Mouse (Mus musculus): ENCODE results near the gene Sec16b. TPM values are rescaled to one million over a fixed set of nuclear protein-coding genes. Genes with fewer than 3 reads are reported as not detected.
A peak's percentile ranks its signal among the peaks of the same experiment; 100 is the strongest.

Gene Sec16b
- total RNA-seq, 2 experiments from 2014 or later: 0.56 to 1.1 TPM

DNA sequence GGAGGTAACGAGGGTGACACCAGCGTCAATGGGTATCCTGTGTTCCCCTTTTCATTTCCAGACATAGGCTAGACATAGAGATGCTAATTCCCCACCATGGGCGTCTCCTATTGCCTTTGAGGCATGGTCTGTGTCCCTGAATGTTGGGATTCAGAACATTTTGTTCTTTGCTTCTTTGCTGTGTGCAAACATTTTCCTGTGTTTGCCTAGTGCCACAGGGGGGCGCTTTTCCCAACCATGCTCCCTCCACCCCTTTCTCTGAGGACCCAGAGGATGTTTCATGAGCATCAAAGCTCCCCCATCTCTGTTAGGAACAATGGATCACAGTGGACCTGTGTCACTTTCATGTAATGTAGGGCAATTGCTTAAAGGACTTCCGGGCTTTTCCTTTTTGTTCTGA lies 51.6 kb downstream of the Sec16b start:
- no peak for DNase-seq

DNA sequence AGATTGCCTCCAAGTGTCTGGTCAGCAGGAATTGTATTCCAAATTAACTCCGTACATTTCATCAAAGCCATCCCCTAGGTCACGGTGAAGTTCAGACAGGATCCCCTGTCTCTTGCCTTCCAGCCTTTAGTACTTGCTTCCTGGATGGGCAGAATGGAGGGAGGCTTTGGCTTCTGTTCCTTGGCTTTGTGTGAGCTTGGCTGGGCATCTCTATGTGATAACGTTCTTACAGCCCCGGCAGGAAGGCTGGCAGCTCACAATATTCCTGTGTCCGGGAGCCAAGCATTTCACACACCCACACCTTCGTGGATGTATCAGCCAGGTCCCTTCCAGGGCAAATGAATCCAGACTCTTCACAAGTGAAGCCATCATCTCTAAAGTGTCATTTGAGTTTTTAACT lies 53.5 kb downstream of the Sec16b start:
- DNase-seq: no peak

DNA sequence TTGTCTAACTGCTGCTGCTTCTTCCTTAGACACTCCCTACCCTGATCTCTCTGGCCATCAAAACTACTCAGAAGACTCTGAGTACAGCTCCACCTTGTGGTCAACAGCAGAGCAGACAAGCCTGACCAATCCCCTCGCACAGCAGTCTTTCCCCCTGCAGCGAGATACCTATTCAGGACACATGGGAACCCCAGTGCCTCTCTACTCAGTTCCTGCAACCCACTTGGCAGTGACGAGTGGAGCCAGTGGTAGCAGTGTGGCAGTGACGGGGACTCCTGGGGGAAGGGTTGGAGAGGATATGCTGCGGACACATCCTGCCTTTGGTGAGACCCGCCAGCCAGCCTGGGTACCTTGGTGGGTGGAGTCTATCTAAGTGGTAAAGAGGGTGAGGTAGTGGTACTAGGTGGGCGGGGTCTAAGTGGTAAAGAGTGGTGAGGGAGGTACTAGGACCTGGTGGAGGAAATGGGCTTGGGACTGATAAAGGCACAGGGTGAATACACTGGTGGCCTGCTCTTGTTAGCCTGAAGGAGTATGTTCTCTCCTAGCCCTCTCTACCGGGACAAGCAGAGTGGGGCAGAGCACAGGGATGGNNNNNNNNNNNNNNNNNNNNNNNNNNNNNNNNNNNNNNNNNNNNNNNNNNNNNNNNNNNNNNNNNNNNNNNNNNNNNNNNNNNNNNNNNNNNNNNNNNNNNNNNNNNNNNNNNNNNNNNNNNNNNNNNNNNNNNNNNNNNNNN lies 54.3 kb downstream of the Sec16b start:
- peak; percentile 13 to 36 for DNase-seq

DNA sequence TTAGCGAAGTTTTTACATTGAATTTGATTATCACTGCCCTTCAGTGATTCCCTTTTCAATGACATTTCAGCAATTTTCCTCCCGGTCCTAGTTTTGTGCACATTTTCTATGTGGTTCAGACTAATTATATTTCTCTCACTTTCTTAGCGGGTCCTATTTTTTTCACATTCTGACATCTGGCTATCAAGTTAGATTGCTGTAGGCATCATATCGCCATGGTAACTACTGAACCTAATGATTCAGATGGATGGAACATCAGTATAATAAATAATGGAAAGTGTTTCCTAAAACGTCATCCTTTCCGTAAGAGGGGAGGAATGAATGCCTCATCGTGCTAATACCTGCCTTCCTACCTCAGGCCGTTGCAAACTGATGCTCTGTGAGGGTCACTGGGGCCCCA lies 61.3 kb downstream of the Sec16b start:
- no peak for DNase-seq

DNA sequence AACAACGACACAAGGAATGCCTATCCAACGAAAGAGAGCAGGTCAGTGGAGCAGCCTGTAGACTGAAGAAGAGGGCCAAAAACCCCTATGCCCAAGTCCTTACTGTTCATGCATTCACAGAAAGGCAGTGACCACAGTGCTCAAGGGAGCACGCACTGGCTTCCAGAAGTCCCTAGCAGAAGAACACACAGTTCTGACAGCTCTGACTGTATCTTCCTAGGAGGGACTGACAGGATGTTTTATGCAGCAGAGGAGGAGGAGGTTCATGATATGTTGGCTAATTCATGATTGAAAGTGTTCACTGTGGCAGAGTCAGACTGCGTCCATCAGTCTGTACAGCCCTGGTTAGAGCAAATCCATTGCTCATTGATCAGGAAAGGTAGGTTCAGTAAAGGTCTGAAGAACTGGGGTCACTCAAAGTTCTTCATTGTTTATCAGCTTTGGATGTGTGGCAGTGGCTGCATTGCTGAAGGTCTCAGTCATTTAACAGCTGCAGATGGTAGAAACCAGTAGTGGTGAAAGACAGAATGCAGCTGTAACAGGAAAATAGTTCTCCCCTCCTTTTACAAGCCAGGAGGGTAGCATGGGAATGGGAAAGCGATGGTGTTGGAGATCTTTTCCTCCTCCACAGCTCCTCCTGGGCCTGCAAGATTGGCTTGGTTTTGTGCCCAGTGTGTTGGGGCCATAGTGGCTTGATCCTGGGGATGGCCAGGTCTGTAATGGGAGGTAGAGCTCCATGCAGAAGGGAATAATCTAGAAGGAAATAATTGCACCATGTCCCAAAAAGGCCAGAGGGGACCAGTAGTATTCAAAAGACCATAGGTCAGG lies 62.9 kb downstream of the Sec16b start:
- no peak for DNase-seq

DNA sequence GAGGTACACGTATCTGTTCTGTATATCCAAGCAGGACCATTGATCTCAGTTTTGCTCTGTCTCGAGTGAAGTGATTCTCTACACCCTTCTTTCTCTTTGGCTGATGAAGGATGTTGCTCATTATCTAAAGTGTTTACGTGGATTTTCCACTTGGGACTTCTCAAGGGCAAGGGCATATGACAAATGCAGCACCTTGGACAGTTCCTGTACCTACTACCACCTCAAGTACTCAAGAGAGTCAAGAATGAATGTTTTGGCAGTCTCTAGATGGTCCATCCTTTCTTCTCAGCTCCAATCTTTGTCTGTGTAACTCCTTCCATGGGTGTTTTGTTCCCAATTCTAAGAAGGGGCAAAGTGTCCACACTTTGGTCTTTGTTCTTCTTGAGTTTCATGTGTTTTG lies 68.8 kb downstream of the Sec16b start:
- peak in 1 of 2 experiments; percentile 7 for DNase-seq

DNA sequence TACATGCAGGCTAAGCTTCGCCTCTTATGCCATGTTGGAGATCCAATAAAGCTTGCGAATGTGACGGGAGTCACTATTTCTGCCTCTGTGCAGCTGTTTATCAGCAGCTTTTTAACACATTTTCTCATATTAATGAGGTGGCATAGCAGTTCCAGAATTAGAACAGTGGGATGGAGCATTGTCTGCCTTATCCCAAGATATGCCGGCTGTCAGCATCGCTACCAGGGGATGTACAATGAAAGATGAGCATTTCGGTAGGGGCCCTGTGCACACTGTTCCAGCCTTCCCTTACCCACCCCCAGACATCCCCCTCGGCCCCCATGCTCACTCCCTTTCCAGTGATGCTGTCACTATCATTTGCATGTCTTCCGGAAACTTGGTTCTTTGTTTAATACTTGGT lies 71.8 kb downstream of the Sec16b start:
- DNase-seq: no peak

DNA sequence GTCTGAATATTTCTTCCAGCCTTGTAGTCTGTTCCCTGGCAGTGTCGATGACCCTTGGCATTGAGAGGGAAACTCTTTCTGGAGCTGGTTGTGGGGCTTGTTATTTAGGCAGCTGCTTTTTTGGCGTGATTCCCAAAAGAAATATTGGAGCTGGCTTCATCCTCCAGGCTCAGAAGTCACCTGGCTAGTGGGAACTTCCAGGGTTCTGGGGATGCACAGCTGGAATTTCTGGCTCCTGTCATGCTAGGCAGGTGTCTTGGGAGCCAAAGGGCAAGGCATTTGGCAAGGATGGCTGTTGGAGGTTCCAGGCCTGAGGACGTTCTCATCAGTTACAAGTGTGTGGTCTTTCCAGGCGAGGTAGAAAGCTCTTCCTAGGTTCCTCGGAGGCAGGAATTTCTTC lies 80.0 kb downstream of the Sec16b start:
- DNase-seq: no peak

DNA sequence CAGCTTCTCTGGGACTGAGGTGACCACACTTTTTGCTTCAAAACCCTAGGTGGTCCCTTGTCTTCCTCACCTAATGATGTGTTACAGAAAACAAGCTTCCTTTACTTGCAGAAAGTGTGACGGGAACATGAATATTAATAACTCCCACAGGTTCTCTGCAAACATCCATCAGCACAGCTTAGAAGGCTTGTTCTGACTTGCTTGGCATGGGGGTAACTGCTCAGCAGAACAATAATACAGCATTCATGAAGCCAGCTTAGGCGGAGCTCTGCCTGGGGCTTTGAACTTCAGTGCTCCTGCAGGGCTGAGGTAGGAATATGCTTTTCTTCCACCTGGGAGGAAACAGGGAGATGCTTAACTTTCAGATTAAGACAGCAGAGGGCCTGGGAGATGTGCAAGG lies 85.5 kb downstream of the Sec16b start:
- no peak for DNase-seq

DNA sequence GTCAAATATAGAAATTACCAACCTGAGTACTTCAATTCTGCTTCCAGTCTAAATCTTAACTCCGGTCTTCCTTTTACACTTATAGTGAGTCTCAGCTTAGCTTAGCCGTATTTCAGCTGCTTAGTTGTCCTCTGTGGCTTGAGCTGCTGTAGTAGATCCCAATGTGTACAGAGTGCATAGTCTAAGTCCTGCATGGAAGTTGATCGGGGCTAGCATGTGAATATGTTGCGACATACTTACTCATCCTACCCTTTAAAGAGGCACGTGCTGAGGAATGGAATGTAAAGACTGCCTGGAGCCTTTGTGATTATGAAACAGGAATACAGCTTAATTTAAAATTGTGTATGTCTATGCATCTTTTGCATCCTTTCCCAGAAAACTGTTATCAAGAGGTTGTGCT lies 88.0 kb downstream of the Sec16b start:
- DNase-seq: no peak

DNA sequence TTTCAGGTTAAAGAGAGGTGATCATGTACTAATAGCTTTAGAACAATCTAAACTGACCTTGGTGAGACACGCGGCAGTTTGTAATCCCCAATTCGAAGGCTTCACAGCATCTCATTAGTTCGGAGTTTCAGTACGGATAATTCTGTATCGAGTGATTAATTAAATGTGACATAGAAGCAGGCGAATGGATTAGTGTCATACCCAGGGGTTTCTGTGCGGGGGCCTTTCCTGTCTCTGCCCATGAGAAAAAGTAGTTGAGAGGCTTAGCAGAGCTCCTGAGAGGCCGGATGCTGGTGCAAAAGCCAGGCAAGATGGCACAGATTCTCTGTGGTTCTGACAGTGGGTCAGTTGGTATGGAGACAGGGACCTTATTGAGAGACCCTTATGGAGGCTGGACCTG lies 88.6 kb downstream of the Sec16b start:
- no peak for DNase-seq

DNA sequence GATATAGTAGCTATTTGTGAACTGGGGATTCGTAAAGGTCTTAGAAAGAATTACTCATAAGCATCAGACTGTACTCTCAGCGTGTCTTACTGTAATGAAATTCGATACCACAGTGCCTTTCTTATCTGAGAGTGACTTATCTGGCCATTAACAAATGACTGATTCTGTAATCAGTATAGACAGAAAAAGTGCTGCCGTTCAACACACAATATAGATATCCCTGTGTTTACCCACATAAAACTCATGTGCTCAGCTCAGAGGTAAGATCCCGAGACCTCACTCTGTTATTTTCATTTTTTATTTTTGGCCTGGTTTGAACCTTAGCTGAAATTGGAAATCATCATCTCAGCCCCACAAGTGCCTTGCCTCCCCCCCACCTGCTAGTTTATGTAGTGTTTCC lies 98.0 kb downstream of the Sec16b start:
- DNase-seq: no peak

Other genes with a start within 250 kb of the Sec16b start
- gene Rasal2, start 94.1 kb upstream of the Sec16b start, total RNA-seq (2021): 10 to 100 TPM; 13.3 to 16.9 TPM
- gene Cryzl2, start 48.2 kb upstream of the Sec16b start, total RNA-seq (2021): 10 to 100 TPM; 42.6 to 60.1 TPM

All from adrenal gland, postnatal 36 days (tissue).